Mouse (Mus musculus): Measurements from ENCODE around the gene Gm36028.

The Gm36028 gene

GRCm38 (mm10) chr16:37860213-37860612 is 733 bp downstream of the Gm36028 start:
- no peak for DNase-seq (ENCODE audit: inconsistent ontology term)

DNA sequence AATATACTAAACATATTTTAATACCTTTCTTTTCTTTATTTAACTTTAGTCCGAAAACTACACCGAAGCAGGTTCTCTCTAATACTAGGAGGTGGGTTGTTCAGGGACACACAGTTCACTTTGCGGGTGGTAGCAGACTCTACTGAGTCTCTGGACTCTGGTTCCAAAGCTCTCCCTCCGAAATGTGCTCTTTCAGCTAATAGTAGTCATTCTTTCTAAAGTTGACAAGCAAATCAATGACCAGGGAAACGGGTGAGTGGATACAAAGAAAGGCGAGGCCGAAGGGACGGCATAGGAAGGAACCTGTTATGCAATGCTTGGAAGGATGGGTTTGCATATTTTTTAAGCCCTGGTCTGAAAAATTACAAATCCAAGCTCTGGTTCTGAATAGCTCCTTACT is 3.5 kb downstream of the Gm36028 start:
- no peak for DNase-seq (ENCODE audit: inconsistent ontology term)

DNA sequence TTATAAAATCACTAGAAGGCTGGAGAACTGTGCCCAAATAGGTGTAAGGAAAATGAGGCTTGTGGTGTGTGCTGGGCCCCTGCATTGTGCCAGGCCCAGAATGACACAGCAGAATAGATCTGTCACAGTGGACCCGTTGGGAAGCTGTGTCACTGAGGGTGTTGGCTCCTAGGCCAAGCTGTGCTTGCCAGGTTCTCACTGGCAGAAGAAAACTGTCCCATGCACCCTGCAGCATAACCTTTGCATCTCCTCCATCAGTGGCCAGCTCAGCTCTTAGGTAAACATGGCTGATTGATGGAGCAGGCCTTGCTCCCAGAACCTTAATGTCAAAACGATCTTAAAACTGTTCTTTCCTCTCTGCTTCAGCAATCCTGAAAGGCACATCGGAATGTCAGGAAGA is 4.6 kb downstream of the Gm36028 start:
- DNase-seq (ENCODE audit: inconsistent ontology term) = no peak

DNA sequence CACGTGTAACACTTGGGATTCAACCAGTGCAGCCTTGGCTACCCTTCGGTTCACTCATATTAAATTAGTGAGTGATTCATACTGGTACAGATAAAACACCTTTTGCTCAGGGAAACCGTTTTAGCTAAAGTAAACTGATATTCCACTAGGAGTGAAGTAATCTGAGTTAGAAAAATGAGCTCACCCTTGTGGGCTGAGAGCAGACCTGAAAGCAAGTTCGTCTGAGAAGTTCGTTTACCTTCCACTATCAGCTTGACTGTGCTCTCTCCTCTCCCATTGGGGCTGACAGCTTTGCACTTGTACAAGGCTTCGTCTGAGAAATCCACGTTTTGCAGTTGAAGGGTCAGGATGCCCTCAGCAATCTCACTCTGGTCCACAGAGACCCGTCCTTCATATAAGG is 5.4 kb downstream of the Gm36028 start:
- no peak for DNase-seq (ENCODE audit: inconsistent ontology term)

- DNase-seq (ENCODE audit: inconsistent ontology term) = peak; percentile 56
Measured at GRCm38 (mm10) chr16:37854593-37854992, 6.4 kb downstream of the Gm36028 start.

GRCm38 (mm10) chr16:37854054-37854453 is 6.9 kb downstream of the Gm36028 start:
- no peak for DNase-seq (ENCODE audit: inconsistent ontology term)

GRCm38 (mm10) chr16:37853279-37853678 is 7.7 kb downstream of the Gm36028 start:
- peak; percentile 98 for DNase-seq (ENCODE audit: inconsistent ontology term)

DNA sequence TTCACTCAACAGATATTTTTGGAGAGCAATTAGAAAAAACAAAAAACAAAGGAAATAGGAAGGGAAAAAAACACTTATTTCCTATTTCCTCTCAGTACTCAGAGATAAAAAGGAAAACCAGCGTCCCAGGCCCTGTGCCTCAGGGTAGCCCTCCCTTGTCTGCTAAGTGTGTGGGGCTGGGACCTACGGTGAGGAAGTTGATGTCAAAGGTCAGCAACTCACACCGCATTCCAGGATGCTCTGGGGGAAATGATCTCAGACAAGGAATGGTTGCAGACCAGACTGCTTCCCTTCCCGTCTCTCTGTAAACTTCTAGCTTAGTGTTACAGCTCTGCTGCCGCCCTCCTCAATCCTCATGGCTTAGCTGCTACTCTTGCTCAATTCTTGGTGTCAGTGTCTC is 9.6 kb downstream of the Gm36028 start:
- no peak for DNase-seq (ENCODE audit: inconsistent ontology term)

DNA sequence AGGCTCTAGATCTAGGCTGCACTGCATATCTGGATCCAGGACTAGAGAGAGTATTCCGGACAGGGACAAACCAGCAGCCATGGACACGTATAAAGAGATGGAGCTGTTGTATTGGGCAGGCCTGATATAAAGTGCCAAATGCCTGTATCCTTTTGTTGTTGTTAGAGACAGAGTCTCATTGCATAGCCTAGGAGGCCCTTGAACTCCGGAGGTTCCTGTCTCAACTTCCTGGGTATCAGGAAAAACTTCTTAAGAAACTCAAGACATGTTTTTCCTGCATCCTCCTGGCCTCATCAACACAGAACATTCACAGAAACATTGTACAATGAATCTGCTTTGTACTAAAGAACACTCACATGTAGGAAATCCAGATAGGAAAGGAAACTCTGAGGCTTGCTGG is 13.9 kb downstream of the Gm36028 start:
- no peak for DNase-seq (ENCODE audit: inconsistent ontology term)

DNA sequence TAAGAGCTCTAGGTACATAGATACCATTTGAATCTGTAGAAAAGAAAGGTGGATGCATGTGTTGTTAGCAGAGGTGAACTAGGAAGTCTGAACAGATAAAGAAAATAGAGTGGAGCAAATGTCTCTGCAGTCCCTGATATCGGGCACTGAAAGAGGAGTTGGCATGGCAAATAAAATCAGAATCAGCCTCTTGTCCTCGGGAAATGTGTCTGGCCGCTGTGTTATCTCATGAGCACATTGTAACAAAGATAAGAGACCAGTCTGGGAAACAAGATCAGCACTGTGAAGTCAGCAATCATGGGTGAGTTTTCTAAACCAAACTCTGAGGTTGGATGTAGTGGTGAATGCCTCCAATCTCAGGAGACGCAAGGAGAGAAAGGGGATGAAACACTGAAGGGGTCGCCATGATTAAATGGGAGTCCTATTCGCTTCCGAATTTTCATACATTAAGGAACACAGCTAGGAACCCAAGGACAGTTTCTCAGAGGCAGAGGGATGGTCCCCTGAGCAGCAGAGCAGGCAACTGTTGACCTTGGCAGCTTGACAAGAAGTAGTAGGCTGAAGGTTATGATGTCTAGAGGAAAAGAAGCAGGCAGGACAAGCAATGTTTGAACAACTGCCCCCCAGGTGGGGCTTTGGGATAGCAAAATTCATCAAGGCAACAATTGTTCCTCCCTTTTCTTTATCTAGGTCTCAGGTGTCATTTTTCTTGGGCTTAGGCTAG is 15.6 kb downstream of the Gm36028 start:
- no peak for DNase-seq (ENCODE audit: inconsistent ontology term)

- DNase-seq (ENCODE audit: inconsistent ontology term) = no peak
Measured at GRCm38 (mm10) chr16:37843740-37844139, 17.2 kb downstream of the Gm36028 start.

DNA sequence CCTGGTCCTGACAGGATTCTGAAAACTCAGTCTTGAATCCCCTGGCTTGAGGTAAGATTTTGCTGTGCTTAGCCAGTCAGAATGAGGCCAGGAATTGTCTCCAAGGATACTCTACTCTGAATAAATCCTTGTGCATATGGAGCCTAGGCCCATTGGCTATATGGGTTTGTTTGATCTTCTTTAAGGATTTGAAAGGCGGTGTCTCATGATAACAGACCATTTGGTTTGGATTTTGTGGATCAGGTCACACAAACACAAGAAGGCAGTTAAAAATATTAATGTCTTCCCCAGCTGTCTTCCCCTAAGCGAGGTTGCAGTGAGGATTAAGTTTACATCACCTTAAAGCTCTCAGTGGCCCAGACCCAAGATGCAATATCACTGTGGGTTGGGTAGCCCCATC is 18.5 kb downstream of the Gm36028 start:
- DNase-seq (ENCODE audit: inconsistent ontology term) = no peak

DNA sequence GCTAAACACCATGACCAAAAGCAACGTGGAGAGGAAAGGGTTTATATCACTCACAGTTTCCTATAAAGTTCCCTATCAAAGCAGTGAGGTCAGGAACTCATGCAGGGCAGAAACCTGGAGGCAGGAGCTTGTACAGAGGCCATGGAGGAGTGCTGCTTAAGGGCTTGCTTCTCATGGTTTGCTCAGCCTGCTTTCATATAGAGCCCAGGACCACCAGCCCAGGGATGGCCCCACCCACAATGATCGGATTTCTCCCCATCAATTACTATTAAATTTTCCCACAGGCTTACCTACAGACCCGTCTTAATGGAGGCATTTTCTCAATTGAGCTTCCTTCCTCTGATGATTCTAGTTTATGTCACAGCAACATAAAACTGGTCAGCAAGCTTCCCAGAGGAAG is 23.4 kb downstream of the Gm36028 start:
- no peak for DNase-seq (ENCODE audit: inconsistent ontology term)

GRCm38 (mm10) chr16:37831041-37831440 is 29.9 kb downstream of the Gm36028 start:
- no peak for DNase-seq (ENCODE audit: inconsistent ontology term)

DNA sequence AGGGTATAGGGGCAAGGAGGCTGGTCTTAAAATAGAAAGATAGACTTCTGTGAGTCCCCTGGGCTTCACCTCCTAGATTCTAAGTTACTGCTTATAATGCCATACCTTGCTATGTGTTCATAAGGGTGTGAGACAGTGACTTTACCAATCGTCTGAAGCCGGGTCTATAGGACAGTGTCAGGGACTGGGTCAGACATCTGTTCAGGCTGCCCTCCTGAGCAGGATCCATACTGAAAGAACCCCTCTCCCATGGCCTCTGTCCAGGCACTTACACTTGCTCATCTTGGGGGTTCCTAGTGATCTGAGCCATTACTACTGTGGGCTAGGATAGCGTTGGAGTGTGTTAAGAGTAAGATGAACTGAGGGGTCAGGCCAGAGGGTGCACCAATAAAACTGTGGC is 34.7 kb downstream of the Gm36028 start:
- no peak for DNase-seq (ENCODE audit: inconsistent ontology term)

- no peak for DNase-seq (ENCODE audit: inconsistent ontology term)
Measured at GRCm38 (mm10) chr16:37824778-37825505, 36.0 kb downstream of the Gm36028 start.

GRCm38 (mm10) chr16:37823949-37824348 is 37.0 kb downstream of the Gm36028 start:
- DNase-seq (ENCODE audit: inconsistent ontology term) = peak; percentile 44

- DNase-seq (ENCODE audit: inconsistent ontology term) = no peak
Measured at GRCm38 (mm10) chr16:37817986-37818385, 43.0 kb downstream of the Gm36028 start.

- peak; percentile 90 for DNase-seq (ENCODE audit: inconsistent ontology term)
Measured at GRCm38 (mm10) chr16:37814383-37814971, 46.5 kb downstream of the Gm36028 start.

DNA sequence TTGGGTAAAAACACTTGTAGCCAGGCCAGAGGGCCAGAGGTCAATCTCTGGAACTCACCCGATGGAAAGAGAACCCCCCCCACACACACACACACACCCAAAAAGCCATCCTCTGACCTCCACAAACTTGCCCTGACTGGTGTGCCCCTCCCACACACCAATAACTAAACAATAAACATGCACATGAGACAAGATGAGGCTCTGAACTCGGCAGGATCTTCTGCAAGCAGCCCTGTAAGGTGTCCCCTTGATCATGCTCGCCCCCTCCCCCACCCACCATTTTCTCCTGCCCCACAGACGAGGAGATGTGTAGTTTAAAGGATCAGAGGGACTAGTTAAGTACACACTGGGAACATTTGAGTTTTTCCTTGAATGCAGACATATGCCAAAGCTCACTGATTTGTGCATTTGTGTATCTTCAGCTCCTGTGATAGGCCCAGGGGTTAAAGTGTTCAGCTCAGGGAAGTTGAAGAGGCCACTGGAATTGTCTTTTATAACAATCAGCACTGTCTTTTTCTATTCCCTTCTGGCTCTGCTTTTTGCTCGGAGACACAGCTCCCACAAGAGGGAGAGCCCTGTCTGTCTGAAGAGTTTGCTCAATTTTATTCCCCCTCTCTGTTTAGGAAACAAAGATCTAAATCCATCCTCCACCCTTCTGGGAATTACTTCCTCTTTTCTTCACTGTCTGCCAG is 47.1 kb downstream of the Gm36028 start:
- no peak for DNase-seq (ENCODE audit: inconsistent ontology term)

- DNase-seq (ENCODE audit: inconsistent ontology term) = no peak
Measured at GRCm38 (mm10) chr16:37812474-37812886, 48.5 kb downstream of the Gm36028 start.

GRCm38 (mm10) chr16:37811874-37812273 is 49.1 kb downstream of the Gm36028 start:
- DNase-seq (ENCODE audit: inconsistent ontology term) = no peak
